Mouse (Mus musculus) spleen, adult 18-20 months (tissue): Measurements from ENCODE around the gene Vamp5.
A peak's percentile ranks its signal among the peaks of the same experiment; 100 is the strongest.

Experiments used
- DNase-seq, 2 experiments: peaks; one replicate each; pipeline ENCODE4 v3.0.0; 2022; ENCODE audit warnings: mixed read lengths in 2 of 2

The Vamp5 gene

GRCm38 (mm10) chr6:72380131-72380770 lies at the start of gene Vamp5:
Gene Vamp5 (minus strand): TSS chr6:72380468.
- peak; percentile 86 to 93 for DNase-seq

GRCm38 (mm10) chr6:72429061-72429842 lies 49.0 kb upstream of the Vamp5 start:
- DNase-seq = no peak

- DNase-seq = peak; percentile 49 to 82
Measured at GRCm38 (mm10) chr6:72428036-72428435, 47.8 kb upstream of the Vamp5 start.

GRCm38 (mm10) chr6:72425646-72426045 lies 45.4 kb upstream of the Vamp5 start:
- no peak for DNase-seq

- DNase-seq = no peak
Measured at GRCm38 (mm10) chr6:72420901-72421300, 40.6 kb upstream of the Vamp5 start.

GRCm38 (mm10) chr6:72419806-72420205 lies 39.5 kb upstream of the Vamp5 start:
- DNase-seq = no peak

- DNase-seq = no peak
Measured at GRCm38 (mm10) chr6:72418279-72418678, 38.0 kb upstream of the Vamp5 start.

- DNase-seq = no peak
Measured at GRCm38 (mm10) chr6:72415964-72416772, 35.9 kb upstream of the Vamp5 start.

GRCm38 (mm10) chr6:72415181-72415580 lies 34.9 kb upstream of the Vamp5 start:
- DNase-seq = no peak

GRCm38 (mm10) chr6:72414076-72414756 lies 33.9 kb upstream of the Vamp5 start, which contains the start of gene Ggcx:
Gene Ggcx (plus strand): TSS chr6:72414308.
- DNase-seq = peak; percentile 90 to 97

- DNase-seq = no peak
Measured at GRCm38 (mm10) chr6:72410518-72410917, 30.2 kb upstream of the Vamp5 start.

GRCm38 (mm10) chr6:72410003-72410402 lies 29.7 kb upstream of the Vamp5 start:
- DNase-seq = no peak

- peak in 1 of 2 experiments; percentile 65 for DNase-seq
Measured at GRCm38 (mm10) chr6:72409567-72409966, 29.3 kb upstream of the Vamp5 start.

GRCm38 (mm10) chr6:72407119-72407518 lies 26.9 kb upstream of the Vamp5 start:
- DNase-seq = peak; percentile 62 to 82

GRCm38 (mm10) chr6:72405356-72405755 lies 25.1 kb upstream of the Vamp5 start:
- no peak for DNase-seq

GRCm38 (mm10) chr6:72401875-72402274 lies 21.6 kb upstream of the Vamp5 start:
- peak; percentile 48 to 85 for DNase-seq

- no peak for DNase-seq
Measured at GRCm38 (mm10) chr6:72399967-72400366, 19.7 kb upstream of the Vamp5 start.

- DNase-seq = no peak
Measured at GRCm38 (mm10) chr6:72396837-72397251, 16.6 kb upstream of the Vamp5 start.

GRCm38 (mm10) chr6:72392341-72392740 lies 12.1 kb upstream of the Vamp5 start:
- DNase-seq = no peak

GRCm38 (mm10) chr6:72390795-72391521 lies 10.7 kb upstream of the Vamp5 start:
- peak; percentile 35 to 38 for DNase-seq

- peak; percentile 59 to 68 for DNase-seq
Measured at GRCm38 (mm10) chr6:72389941-72390771, 9.9 kb upstream of the Vamp5 start, which contains the start of gene Vamp8. Gene Vamp8 (minus strand): TSS chr6:72390703.
